Mouse (Mus musculus): ENCODE results near the gene Rps6ka5.

Rps6ka5 gene

DNA sequence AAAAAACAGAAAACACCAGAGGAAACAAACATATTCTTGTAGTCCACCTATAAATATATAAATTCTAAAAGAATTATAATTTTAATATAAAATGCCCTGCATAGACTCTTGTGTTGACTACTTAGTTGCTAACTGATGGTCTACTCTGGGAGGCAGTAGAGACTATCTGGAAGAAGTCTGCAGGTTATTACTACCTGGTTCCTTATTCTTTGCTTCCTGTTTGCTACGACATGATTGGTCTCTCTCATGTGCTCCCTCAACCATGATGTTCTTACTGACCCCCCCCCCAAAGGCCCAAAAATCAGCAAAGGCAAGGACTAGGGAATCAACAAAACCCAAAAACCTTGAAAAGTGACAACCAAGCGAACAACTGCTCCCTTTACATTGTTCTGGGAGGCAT lies 66.7 kb downstream of the Rps6ka5 start:
- in situ Hi-C loops (cut with MboI) = no loop called here

- in situ Hi-C loops (cut with MboI) = no loop called here
Observed at GRCm38 (mm10) chr12:100655972-100656371, 70.8 kb downstream of the Rps6ka5 start.

DNA sequence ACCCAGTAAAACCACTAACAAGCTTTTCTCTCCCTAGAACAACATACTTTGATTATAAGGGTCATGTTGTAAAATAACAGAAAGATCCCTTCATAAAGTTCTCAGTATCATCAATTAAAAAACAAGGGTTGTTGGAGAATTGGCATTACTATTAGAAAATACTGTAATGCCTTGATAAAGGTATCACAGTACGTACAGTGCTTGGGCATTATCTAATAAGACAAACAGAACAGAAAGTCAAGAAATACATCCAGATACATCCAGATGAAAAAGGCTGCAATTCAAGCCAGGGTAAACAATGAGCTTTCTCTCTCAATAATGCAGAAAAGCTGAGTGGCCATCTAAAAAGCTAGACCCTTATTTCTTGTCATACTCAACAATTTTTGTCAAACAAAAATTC lies 84.8 kb downstream of the Rps6ka5 start:
- in situ Hi-C loops (cut with MboI) = no loop called here

GRCm38 (mm10) chr12:100640726-100641125 lies 86.1 kb downstream of the Rps6ka5 start:
- in situ Hi-C loops (cut with MboI) = no loop called here

GRCm38 (mm10) chr12:100639680-100640079 lies 87.1 kb downstream of the Rps6ka5 start:
- in situ Hi-C loops (cut with MboI) = no loop called here

GRCm38 (mm10) chr12:100637886-100638285 lies 88.9 kb downstream of the Rps6ka5 start:
- in situ Hi-C loops (cut with MboI) = no loop called here

GRCm38 (mm10) chr12:100636733-100637132 lies 90.0 kb downstream of the Rps6ka5 start:
- in situ Hi-C loops (cut with MboI) = no loop called here

- in situ Hi-C loops (cut with MboI) = no loop called here
Observed at GRCm38 (mm10) chr12:100636299-100636633, 90.5 kb downstream of the Rps6ka5 start.

DNA sequence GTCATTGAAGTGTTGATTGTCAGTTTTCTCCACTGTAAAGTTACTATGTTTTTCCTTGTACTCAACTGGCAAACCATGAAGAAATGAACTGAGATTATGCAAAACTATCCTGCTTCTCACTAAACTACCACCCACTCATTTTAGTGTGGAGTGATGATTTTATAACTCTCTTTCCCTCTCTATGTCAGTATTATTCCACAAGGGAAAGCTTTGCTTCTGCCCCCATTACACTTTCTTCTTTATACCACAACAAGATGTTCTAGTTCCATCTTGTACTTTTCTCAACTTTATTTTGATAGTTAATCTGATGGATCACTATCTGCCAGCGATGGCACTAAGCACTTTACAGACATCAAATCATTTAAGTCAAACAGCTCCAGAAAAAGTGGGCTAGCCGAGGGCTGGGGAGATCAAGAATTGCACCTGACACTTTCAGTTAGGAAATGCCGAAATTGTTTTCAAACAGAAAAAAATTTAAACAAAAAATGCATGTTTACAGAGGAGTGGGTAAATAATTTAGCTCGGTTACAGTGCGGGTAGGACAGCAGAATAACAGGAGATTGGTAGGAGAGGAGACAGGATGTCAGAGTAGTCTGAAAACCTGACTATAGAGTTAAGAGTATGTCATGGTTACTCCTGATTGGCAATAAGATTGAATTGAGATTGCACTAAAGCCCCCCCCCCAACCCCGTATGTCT lies 91.0 kb downstream of the Rps6ka5 start:
- in situ Hi-C loops (cut with MboI) = no loop called here

DNA sequence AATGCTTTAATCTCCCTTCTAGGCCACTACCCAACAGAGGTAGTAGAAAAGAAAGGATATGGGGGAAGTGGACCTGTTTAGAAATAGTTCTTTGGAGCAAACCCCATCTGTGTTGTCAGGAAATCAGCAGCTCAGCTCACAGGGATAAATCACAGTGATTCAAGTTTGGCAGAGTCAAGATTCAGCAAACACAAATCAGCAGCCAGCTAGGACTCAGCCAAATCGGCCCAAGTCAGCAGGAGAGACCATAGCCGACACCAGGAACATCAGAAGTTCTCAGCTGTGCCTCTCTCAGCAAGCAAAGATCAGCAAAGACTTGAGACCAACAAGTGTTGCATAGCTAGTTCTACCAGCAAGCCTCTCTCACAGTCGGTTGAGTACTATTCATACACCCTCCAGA lies 93.6 kb downstream of the Rps6ka5 start:
- in situ Hi-C loops (cut with MboI) = no loop called here

GRCm38 (mm10) chr12:100631286-100631685 lies 95.5 kb downstream of the Rps6ka5 start:
- in situ Hi-C loops (cut with MboI) = no loop called here

GRCm38 (mm10) chr12:100629126-100629920 lies 97.5 kb downstream of the Rps6ka5 start:
- in situ Hi-C loops (cut with MboI) = no loop called here

DNA sequence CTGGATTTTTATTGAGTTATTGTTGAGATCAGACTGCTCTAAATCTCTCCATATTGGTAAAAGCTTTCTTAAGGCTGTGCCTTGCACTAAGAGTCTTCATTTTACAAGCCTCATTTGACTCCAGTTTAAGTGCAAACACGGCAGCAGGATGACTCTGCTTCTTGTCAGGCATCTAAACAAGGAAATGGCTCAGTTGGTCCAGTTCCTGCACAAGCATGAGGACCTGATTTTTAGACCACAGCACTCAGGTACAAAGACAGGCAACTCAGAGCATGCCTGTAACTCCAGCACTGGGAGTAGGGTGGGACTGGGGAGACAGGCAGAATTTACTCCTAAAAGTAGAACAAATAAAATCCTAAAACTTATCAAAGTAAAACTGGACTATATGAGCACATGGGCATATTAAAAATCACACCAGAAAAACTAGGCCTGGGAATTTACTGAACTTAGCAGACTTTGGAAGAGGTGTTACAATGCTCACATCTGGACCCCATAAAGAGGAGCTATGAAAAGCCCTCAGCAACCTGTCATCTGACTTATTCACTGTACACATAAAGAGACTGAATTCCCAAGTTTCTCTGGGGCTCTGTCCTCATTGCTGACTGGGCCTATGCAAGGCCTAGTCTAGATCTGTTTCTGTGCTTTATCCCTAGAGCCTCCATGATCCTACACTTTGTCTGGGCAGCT lies 99.6 kb downstream of the Rps6ka5 start:
- in situ Hi-C loops (cut with MboI) = no loop called here

GRCm38 (mm10) chr12:100626273-100626990 lies 100.4 kb downstream of the Rps6ka5 start:
- in situ Hi-C loops (cut with MboI) = no loop called here

- in situ Hi-C loops (cut with MboI) = no loop called here
Observed at GRCm38 (mm10) chr12:100624854-100625447, 101.8 kb downstream of the Rps6ka5 start.

- in situ Hi-C loops (cut with MboI) = no loop called here
Observed at GRCm38 (mm10) chr12:100615251-100615650, 111.5 kb downstream of the Rps6ka5 start.

GRCm38 (mm10) chr12:100613878-100614277 lies 112.9 kb downstream of the Rps6ka5 start:
- in situ Hi-C loops (cut with MboI) = no loop called here

DNA sequence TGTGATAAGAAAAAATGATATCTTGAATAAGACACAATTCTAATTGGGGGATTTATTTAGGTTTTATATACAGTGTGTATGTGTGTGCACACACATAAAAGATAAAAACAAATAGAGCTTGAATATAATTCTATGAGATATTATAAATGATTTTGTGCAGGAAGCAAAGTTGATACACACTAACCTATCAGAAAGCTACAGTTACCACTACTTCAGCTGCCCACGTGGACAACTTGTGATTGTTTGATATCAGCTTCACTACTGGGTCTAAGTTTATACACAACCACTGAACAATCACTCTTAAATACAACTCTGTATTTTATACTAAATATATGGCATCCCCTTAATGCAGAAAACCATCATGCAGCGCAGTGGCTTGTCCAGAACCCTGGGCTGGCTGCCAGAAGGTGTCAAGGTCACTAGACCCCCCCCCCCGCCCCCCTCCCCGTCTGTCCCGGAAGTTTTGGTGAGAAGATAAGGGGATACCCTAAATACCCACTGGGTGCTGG lies 113.5 kb downstream of the Rps6ka5 start:
- in situ Hi-C loops (cut with MboI) = no loop called here

- in situ Hi-C loops (cut with MboI) = no loop called here
Observed at GRCm38 (mm10) chr12:100609766-100610165, 117.0 kb downstream of the Rps6ka5 start.

DNA sequence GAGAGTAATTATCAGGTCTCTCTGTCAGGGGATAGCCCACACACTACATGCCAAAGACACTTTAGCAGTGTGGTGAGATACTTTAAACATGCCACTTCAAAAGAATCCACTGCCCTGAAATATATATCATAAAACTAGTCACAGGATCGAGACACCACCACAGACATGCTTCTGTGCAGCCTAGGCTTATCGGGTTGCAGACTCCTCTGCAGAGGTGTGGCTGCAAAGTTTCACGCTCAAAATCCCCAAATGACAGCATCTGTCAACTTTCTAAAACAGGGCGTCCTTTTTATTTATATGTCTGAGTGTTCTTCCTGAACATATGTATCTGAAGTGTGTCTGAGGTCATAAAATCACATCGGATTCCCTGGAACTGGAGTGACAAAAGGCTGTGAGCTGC lies 117.7 kb downstream of the Rps6ka5 start:
- in situ Hi-C loops (cut with MboI) = no loop called here

DNA sequence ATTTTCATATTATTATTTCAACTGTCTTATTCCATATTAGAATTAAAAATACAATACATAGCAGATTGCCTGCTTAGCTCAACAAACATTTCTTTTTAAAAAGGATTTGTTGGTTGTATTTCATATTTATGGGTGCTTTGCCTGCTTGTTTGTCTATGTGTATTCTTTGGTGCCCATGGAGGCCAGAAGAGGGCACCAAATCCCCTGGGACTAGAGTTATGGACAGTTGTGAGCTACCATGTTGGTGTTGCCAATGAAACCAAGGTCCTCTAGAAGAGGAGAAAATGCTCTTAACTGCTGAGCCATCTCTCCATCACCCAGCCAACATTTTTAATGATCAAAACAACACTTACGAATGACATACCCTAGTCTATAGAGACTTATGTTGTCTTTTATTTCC lies 120.0 kb downstream of the Rps6ka5 start:
- in situ Hi-C loops (cut with MboI) = no loop called here

DNA sequence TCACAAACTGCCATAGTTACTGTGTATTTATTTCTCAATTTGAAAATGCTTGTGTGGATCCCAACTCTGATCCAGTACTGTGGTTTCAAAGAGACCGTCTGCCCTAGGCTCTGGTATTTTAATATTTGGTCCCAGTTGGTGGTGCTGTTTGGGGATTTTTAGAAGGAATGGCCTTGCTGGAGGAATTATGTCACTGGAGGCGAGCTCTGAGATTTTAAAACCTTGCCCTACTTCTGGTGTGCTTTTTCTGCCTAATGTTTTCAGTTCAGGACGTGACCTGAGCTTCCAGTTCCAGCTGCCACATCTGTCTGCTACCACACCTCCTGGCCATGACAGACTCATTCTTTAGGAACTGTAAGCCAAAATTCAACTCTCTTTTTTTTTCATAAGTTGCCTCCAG lies 121.2 kb downstream of the Rps6ka5 start:
- in situ Hi-C loops (cut with MboI) = no loop called here

All from mature B cell (primary cell).